Mouse (Mus musculus): Measurements from ENCODE around the gene Foxf1. TPM values are rescaled to one million over a fixed set of nuclear protein-coding genes. Genes with fewer than 3 reads are reported as not detected.

Foxf1 gene
- total and polyA plus RNA-seq, 3 experiments: not detected

GRCm38 (mm10) chr8:121134102-121134501 is 49.9 kb downstream of the Foxf1 start:
- no peaks in the 10 kb centered on the region for H3K79me2 ChIP-seq (replicated peaks; ENCODE audit: control insufficient read depth, extremely low read depth, insufficient read depth, poor library complexity, severe bottlenecking)
- peaks cover 26% of the 10 kb centered on the region for H3K9me3 ChIP-seq (replicated peaks; ENCODE audit: low read length)
- TF ChIP-seq POLR2A (IDR thresholded peaks at IDR 0.05; ENCODE audit: low read depth, low read length) (no peak), USF1 (IDR thresholded peaks at IDR 0.05; ENCODE audit: low read depth, low read length) (no peak)

GRCm38 (mm10) chr8:121134512-121134911 is 50.3 kb downstream of the Foxf1 start:
- no peak overlapping the region for H3K27ac ChIP-seq (ENCODE audit: insufficient read depth, low read depth)
- H3K4me2 ChIP-seq (ENCODE audit: insufficient read depth, low read depth, poor library complexity, severe bottlenecking): no peak overlapping the region
- H3K9ac ChIP-seq (ENCODE audit: insufficient read depth, low read depth): no peak overlapping the region
- H3K4me1 ChIP-seq (ENCODE audit: control insufficient read depth in 1 of 2, insufficient read depth in 2 of 2): no peaks in the 10 kb centered on the region
- H3K79me2 ChIP-seq (replicated peaks; ENCODE audit: control insufficient read depth, extremely low read depth, insufficient read depth, poor library complexity, severe bottlenecking): no peaks in the 10 kb centered on the region
- H3K4me3 ChIP-seq (replicated peaks in 1 of 3; ENCODE audit: low read depth in 2 of 3, low read length in 2 of 3, poor library complexity in 1 of 3): no peak overlapping the region
- H3K27me3 ChIP-seq (replicated peaks): peaks cover 40% of the 10 kb centered on the region
- no peaks in the 10 kb centered on the region for H3K36me3 ChIP-seq (replicated peaks in 1 of 2; ENCODE audit: control insufficient read depth in 1 of 2, insufficient read depth in 1 of 2, low read length in 1 of 2)
- TF ChIP-seq E2F4 (IDR thresholded peaks at IDR 0.05; ENCODE audit: insufficient replicate concordance, low read depth, low read length): no peak
- TF ChIP-seq POLR2A (IDR thresholded peaks at IDR 0.05; ENCODE audit: low read depth, low read length): no peak
- no peak for TF ChIP-seq ZMIZ1 (IDR thresholded peaks at IDR 0.05; ENCODE audit: low read depth, low read length)
- no peak for TF ChIP-seq KAT2A (IDR thresholded peaks at IDR 0.05; ENCODE audit: insufficient replicate concordance, low read length)
- TF ChIP-seq EP300 (IDR thresholded peaks at IDR 0.05; ENCODE audit: low read length): no peak
- no peak for TF ChIP-seq JUND (conservative IDR thresholded peaks at IDR 0.05; ENCODE audit: low read depth, low read length)
- dilution Hi-C loops (cut with MboI; ENCODE audit: extremely low pct_ligation_motif_present, extremely low pct_unique_long_range_greater_than_20kb, low sequenced_read_pairs): no loop called here
- no peak for DNase-seq (ENCODE audit: extremely low read depth)
- in situ Hi-C loops (cut with MboI; ENCODE audit: low pct_ligation_motif_present, low pct_unique_long_range_greater_than_20kb, low sequenced_read_pairs): no loop called here
- H3K9me3 ChIP-seq (replicated peaks; ENCODE audit: low read length): peaks cover 26% of the 10 kb centered on the region

More at GRCm38 (mm10) chr8:121134102-121134501, 49.9 kb downstream of the Foxf1 start:
- no peaks in the 10 kb centered on the region for H3K36me3 ChIP-seq (replicated peaks in 1 of 2; ENCODE audit: control insufficient read depth in 1 of 2, insufficient read depth in 1 of 2, low read length in 1 of 2)
- H3K4me3 ChIP-seq (replicated peaks in 1 of 3; ENCODE audit: low read depth in 2 of 3, low read length in 2 of 3, poor library complexity in 1 of 3): no peak overlapping the region
- H3K4me1 ChIP-seq (ENCODE audit: control insufficient read depth in 1 of 2, insufficient read depth in 2 of 2): no peaks in the 10 kb centered on the region
- no peak for DNase-seq (ENCODE audit: extremely low read depth)
- H3K27ac ChIP-seq (ENCODE audit: insufficient read depth, low read depth): no peak overlapping the region
- H3K27me3 ChIP-seq (replicated peaks): peaks cover 40% of the 10 kb centered on the region
- dilution Hi-C loops (cut with MboI; ENCODE audit: extremely low pct_ligation_motif_present, extremely low pct_unique_long_range_greater_than_20kb, low sequenced_read_pairs) (no loop called here), in situ Hi-C loops (cut with MboI; ENCODE audit: low pct_ligation_motif_present, low pct_unique_long_range_greater_than_20kb, low sequenced_read_pairs) (no loop called here)
- no peak overlapping the region for H3K9ac ChIP-seq (ENCODE audit: insufficient read depth, low read depth)
- no peak overlapping the region for H3K4me2 ChIP-seq (ENCODE audit: insufficient read depth, low read depth, poor library complexity, severe bottlenecking)

- peaks cover 26% of the 10 kb centered on the region for H3K9me3 ChIP-seq (replicated peaks; ENCODE audit: low read length)
- DNase-seq (ENCODE audit: extremely low read depth): no peak
- no peaks in the 10 kb centered on the region for H3K36me3 ChIP-seq (replicated peaks in 1 of 2; ENCODE audit: control insufficient read depth in 1 of 2, insufficient read depth in 1 of 2, low read length in 1 of 2)
- dilution Hi-C loops (cut with MboI; ENCODE audit: extremely low pct_ligation_motif_present, extremely low pct_unique_long_range_greater_than_20kb, low sequenced_read_pairs) (no loop called here), in situ Hi-C loops (cut with MboI; ENCODE audit: low pct_ligation_motif_present, low pct_unique_long_range_greater_than_20kb, low sequenced_read_pairs) (no loop called here)
- H3K9ac ChIP-seq (ENCODE audit: insufficient read depth, low read depth): no peak overlapping the region
- H3K4me2 ChIP-seq (ENCODE audit: insufficient read depth, low read depth, poor library complexity, severe bottlenecking): no peak overlapping the region
- peaks cover 38% of the 10 kb centered on the region for H3K27me3 ChIP-seq (replicated peaks)
- H3K27ac ChIP-seq (ENCODE audit: insufficient read depth, low read depth): no peak overlapping the region
- no peaks in the 10 kb centered on the region for H3K79me2 ChIP-seq (replicated peaks; ENCODE audit: control insufficient read depth, extremely low read depth, insufficient read depth, poor library complexity, severe bottlenecking)
- no peak overlapping the region for H3K4me3 ChIP-seq (replicated peaks in 1 of 3; ENCODE audit: low read depth in 2 of 3, low read length in 2 of 3, poor library complexity in 1 of 3)
- H3K4me1 ChIP-seq (ENCODE audit: control insufficient read depth in 1 of 2, insufficient read depth in 2 of 2): no peaks in the 10 kb centered on the region
- no peak for TF ChIP-seq IRF4 (IDR thresholded peaks at IDR 0.05; ENCODE audit: low read depth, low read length)
- no peak for TF ChIP-seq MXI1 (IDR thresholded peaks at IDR 0.05; ENCODE audit: low read depth, low read length)
- TF ChIP-seq HCFC1 (IDR thresholded peaks at IDR 0.05; ENCODE audit: low read depth, low read length): no peak
- TF ChIP-seq MAX (IDR thresholded peaks at IDR 0.05; ENCODE audit: low read length): no peak
- no peak for TF ChIP-seq MEF2A (IDR thresholded peaks at IDR 0.05; ENCODE audit: borderline replicate concordance, low read depth, low read length)
Measured at GRCm38 (mm10) chr8:121136856-121137255, 52.7 kb downstream of the Foxf1 start.

Other genes with a start within 250 kb of the Foxf1 start
- gene Mthfsd, start 24.0 kb downstream of the Foxf1 start, total RNA-seq (2012; rRNA removed): 34.7 and 36.4 TPM in 2 replicates
- gene Mthfsd, start 24.0 kb downstream of the Foxf1 start, total RNA-seq (2014; rRNA removed): 30.1 and 30.7 TPM in 2 replicates
- 23.1 and 27.1 TPM in 2 replicates for gene Mthfsd, start 24.0 kb downstream of the Foxf1 start, polyA plus RNA-seq (2012; ENCODE audit: insufficient read length, low read depth)
- gene Foxc2, start 31.8 kb downstream of the Foxf1 start, total RNA-seq (2012; rRNA removed): not detected in 2 replicates
- gene Foxc2, start 31.8 kb downstream of the Foxf1 start, total RNA-seq (2014; rRNA removed): not detected in 2 replicates
- gene Foxc2, start 31.8 kb downstream of the Foxf1 start, polyA plus RNA-seq (2012; ENCODE audit: insufficient read length, low read depth): not detected in 2 replicates
- 0.04 TPM in 1 of 2 replicates, not detected in the other for gene Foxl1, start 43.6 kb downstream of the Foxf1 start, total RNA-seq (2012; rRNA removed)
- not detected in 2 replicates for gene Foxl1, start 43.6 kb downstream of the Foxf1 start, total RNA-seq (2014; rRNA removed)
- gene Foxl1, start 43.6 kb downstream of the Foxf1 start, polyA plus RNA-seq (2012; ENCODE audit: insufficient read length, low read depth): not detected in 2 replicates

Data from CH12.LX (cell line).